Mouse (Mus musculus) MEL (cell line): ENCODE measurements around the gene Hspa1a. TPM values are rescaled to one million over a fixed set of nuclear protein-coding genes. Genes with fewer than 3 reads are reported as not detected.

Experiments used
- DNase-seq: peaks from one replicate; pipeline ENCODE4 v3.0.0; 2011; ENCODE audit warnings: low read depth, low spot score
- H3K27ac ChIP-seq: 2 replicates; pipeline ENCODE4 v1.5.1; 2012; ENCODE audit warnings: low read depth, mild to moderate bottlenecking, control low read depth, low read length, moderate library complexity; ENCODE audit not compliant: control insufficient read depth
- H3K27me3 ChIP-seq, 2 experiments: fragments of 150-350 bp in 1 of 2; sonication (generic) in 1 of 2; 2 replicates each; pipeline ENCODE4 v1.6.1; 2012; ENCODE audit warnings: low read length in 2 of 2, mild to moderate bottlenecking in 2 of 2, improper control_type of control experiment in 1 of 2, moderate library complexity in 1 of 2; ENCODE audit not compliant: insufficient read depth in 2 of 2, control insufficient read depth in 1 of 2
- H3K36me3 ChIP-seq, 2 experiments: 2 replicates each; pipeline ENCODE4 v1.6.1; 2012 to 2014; ENCODE audit warnings: low read length in 2 of 2, improper control_type of control experiment in 1 of 2, inconsistent platforms in 1 of 2, mild to moderate bottlenecking in 1 of 2; ENCODE audit not compliant: insufficient read depth in 2 of 2, control insufficient read depth in 1 of 2
- H3K4me1 ChIP-seq, 2 experiments: fragments of 150-350 bp in 1 of 2; sonication (generic) in 1 of 2; 2 replicates each; pipeline ENCODE4 v1.6.1; 2012; ENCODE audit warnings: low read length in 2 of 2, improper control_type of control experiment in 1 of 2, mild to moderate bottlenecking in 1 of 2; ENCODE audit not compliant: insufficient read depth in 2 of 2, control insufficient read depth in 1 of 2
- H3K4me3 ChIP-seq, 2 experiments: fragments of 150-350 bp in 1 of 2; sonication (generic) in 1 of 2; 2 replicates each; pipeline ENCODE4 v1.5.1; 2012; ENCODE audit warnings: low read depth in 2 of 2, low read length in 2 of 2, mild to moderate bottlenecking in 2 of 2, moderate library complexity in 2 of 2, control low read depth in 1 of 2, improper control_type of control experiment in 1 of 2; ENCODE audit not compliant: control insufficient read depth in 1 of 2, insufficient read depth in 1 of 2
- H3K79me2 ChIP-seq: 2 replicates; pipeline ENCODE4 v1.6.1; 2012; ENCODE audit warnings: mild to moderate bottlenecking, low read length, moderate library complexity; ENCODE audit not compliant: control insufficient read depth, poor library complexity, insufficient read depth
- H3K9ac ChIP-seq: 2 replicates; pipeline ENCODE4 v1.6.1; 2012; ENCODE audit warnings: low read depth, mild to moderate bottlenecking, control low read depth, low read length, moderate library complexity; ENCODE audit not compliant: control insufficient read depth, poor library complexity, severe bottlenecking
- H3K9me3 ChIP-seq: fragments of 150-350 bp; sonication (generic); replicated peaks from 2 replicates; pipeline ENCODE4 v1.6.1; 2012; ENCODE audit warnings: mild to moderate bottlenecking, low read length, improper control_type of control experiment, moderate library complexity; ENCODE audit not compliant: insufficient read depth
- BHLHE40 ChIP-seq: IDR thresholded peaks from 2 replicates; pipeline ENCODE4 v1.6.1; 2012; ENCODE audit warnings: low read depth, mild to moderate bottlenecking, inconsistent platforms, low read length, improper control_type of control experiment, borderline replicate concordance
- CHD1 ChIP-seq: IDR thresholded peaks from 2 replicates; pipeline ENCODE4 v1.6.1; 2012; ENCODE audit warnings: low read depth, mild to moderate bottlenecking, inconsistent platforms, low read length, improper control_type of control experiment
- E2F4 ChIP-seq: IDR thresholded peaks from 2 replicates; pipeline ENCODE4 v1.6.1; 2011; ENCODE audit warnings: low read depth, low read length, improper control_type of control experiment, borderline replicate concordance
- ELF1 ChIP-seq: IDR thresholded peaks from 2 replicates; pipeline ENCODE4 v1.6.1; 2014; ENCODE audit warnings: low read depth, mild to moderate bottlenecking, inconsistent platforms, low read length, improper control_type of control experiment, moderate library complexity
- EP300 ChIP-seq, 2 experiments: IDR thresholded peaks; 2 replicates each; pipeline ENCODE4 v1.6.1; 2011; ENCODE audit warnings: improper control_type of control experiment in 2 of 2, low read length in 2 of 2, low read depth in 1 of 2, mild to moderate bottlenecking in 1 of 2
- JUND ChIP-seq: IDR thresholded peaks from 2 replicates; pipeline ENCODE4 v1.6.1; 2011; ENCODE audit warnings: low read depth, mild to moderate bottlenecking, improper control_type of control experiment, low read length
- MAFK ChIP-seq: IDR thresholded peaks from 2 replicates; pipeline ENCODE4 v1.6.1; 2011; ENCODE audit warnings: low read depth, mild to moderate bottlenecking, low read length, improper control_type of control experiment, borderline replicate concordance
- MAX ChIP-seq: IDR thresholded peaks from 2 replicates; pipeline ENCODE4 v1.6.1; 2011; ENCODE audit warnings: low read length, improper control_type of control experiment
- MAZ ChIP-seq: IDR thresholded peaks from 2 replicates; pipeline ENCODE4 v1.6.1; 2012; ENCODE audit warnings: low read depth, mild to moderate bottlenecking, inconsistent platforms, low read length, improper control_type of control experiment
- MEF2A ChIP-seq: IDR thresholded peaks from 2 replicates; pipeline ENCODE4 v1.6.1; 2014; ENCODE audit warnings: low read depth, mild to moderate bottlenecking, inconsistent platforms, low read length, improper control_type of control experiment; ENCODE audit not compliant: poor library complexity, insufficient replicate concordance, severe bottlenecking; ENCODE audit errors: extremely low read depth
- MYB ChIP-seq: IDR thresholded peaks from 2 replicates; pipeline ENCODE4 v1.6.1; 2011; ENCODE audit warnings: mild to moderate bottlenecking, low read depth, low read length, improper control_type of control experiment
- NRF1 ChIP-seq: IDR thresholded peaks from 2 replicates; pipeline ENCODE4 v1.6.1; 2014; ENCODE audit warnings: low read depth, mild to moderate bottlenecking, inconsistent platforms, low read length, improper control_type of control experiment, moderate library complexity; ENCODE audit not compliant: poor library complexity, insufficient read depth, severe bottlenecking
- POLR2A ChIP-seq, 2 experiments: IDR thresholded peaks; 2 replicates each; pipeline ENCODE4 v1.6.1; 2011 to 2012; ENCODE audit warnings: low read length in 2 of 2, mild to moderate bottlenecking in 2 of 2, control low read depth in 1 of 2, improper control_type of control experiment in 1 of 2, low read depth in 1 of 2, moderate library complexity in 1 of 2; ENCODE audit not compliant: control insufficient read depth in 1 of 2, insufficient read depth in 1 of 2, poor library complexity in 1 of 2
- POLR2AphosphoS2 ChIP-seq: IDR thresholded peaks from 2 replicates; pipeline ENCODE4 v1.6.1; 2011; ENCODE audit warnings: low read length, improper control_type of control experiment
- RCOR1 ChIP-seq: IDR thresholded peaks from 2 replicates; pipeline ENCODE4 v1.6.1; 2012; ENCODE audit warnings: low read depth, mild to moderate bottlenecking, inconsistent platforms, low read length, improper control_type of control experiment
- SMC3 ChIP-seq: IDR thresholded peaks from 2 replicates; pipeline ENCODE4 v1.6.1; 2011; ENCODE audit warnings: low read depth, low read length, improper control_type of control experiment
- TAL1 ChIP-seq: IDR thresholded peaks from 2 replicates; pipeline ENCODE4 v1.6.1; 2012; ENCODE audit warnings: mild to moderate bottlenecking, inconsistent platforms, low read length, moderate library complexity, mixed read lengths
- TBP ChIP-seq: IDR thresholded peaks from 2 replicates; pipeline ENCODE4 v1.8.0; 2011; ENCODE audit warnings: low read depth, low read length, improper control_type of control experiment
- TCF12 ChIP-seq: IDR thresholded peaks from 2 replicates; pipeline ENCODE4 v1.6.1; 2014; ENCODE audit warnings: low read depth, mild to moderate bottlenecking, inconsistent platforms, low read length, improper control_type of control experiment, moderate library complexity
- UBTF ChIP-seq: IDR thresholded peaks from 2 replicates; pipeline ENCODE4 v1.6.1; 2012; ENCODE audit warnings: low read depth, mild to moderate bottlenecking, inconsistent platforms, low read length, improper control_type of control experiment, moderate library complexity, borderline replicate concordance; ENCODE audit not compliant: insufficient read depth
- USF2 ChIP-seq, 2 experiments: IDR thresholded peaks; 2 replicates each; pipeline ENCODE4 v1.6.1; 2011 to 2012; ENCODE audit warnings: improper control_type of control experiment in 2 of 2, low read length in 2 of 2, borderline replicate concordance in 1 of 2, inconsistent platforms in 1 of 2, low read depth in 1 of 2, mild to moderate bottlenecking in 1 of 2; ENCODE audit not compliant: insufficient read depth in 1 of 2
- ZC3H11A ChIP-seq: IDR thresholded peaks from 2 replicates; pipeline ENCODE4 v1.6.1; 2012; ENCODE audit warnings: low read depth, mild to moderate bottlenecking, inconsistent platforms, low read length, improper control_type of control experiment
- polyA plus RNA-seq, 2 experiments: library from polyadenylated mRNA; stranded (reverse) in 1 of 2; unstranded in 1 of 2; fragments of >175 nt in 1 of 2; fragments of >200 nt in 1 of 2; gene quantifications; 2 replicates each; pipeline versions ENCODE4 v1.2.1 to v1.2.4; 2012; ENCODE audit warnings: low replicate concordance in 2 of 2, low read depth in 1 of 2; ENCODE audit not compliant: insufficient read length in 2 of 2, insufficient read depth in 1 of 2, missing spikeins in 1 of 2
- total RNA-seq: library from RNA; depleted of rRNA; stranded (reverse); fragments of 300-350 nt; gene quantifications from 2 replicates; pipeline ENCODE4 v1.2.3, GENCODE M21; 2012

Gene Hspa1a
- total and polyA plus RNA-seq, 3 experiments: not detected

- H3K9ac ChIP-seq: no peak overlapping the region
- H3K27me3 ChIP-seq: no peaks in the 10 kb centered on the region
- TF ChIP-seq MYB (no peak), MAX (no peak), MEF2A (no peak), USF2 (IDR thresholded peaks at IDR 0.05; ENCODE audit: borderline replicate concordance in 1 of 2, insufficient read depth in 1 of 2, low read depth in 1 of 2, low read length in 2 of 2) (no peak), TAL1 (no peak), NRF1 (no peak), JUND (no peak), TBP (no peak), ZC3H11A (no peak)
- no peaks in the 10 kb centered on the region for H3K79me2 ChIP-seq
- no peak overlapping the region for H3K4me3 ChIP-seq
- H3K36me3 ChIP-seq: peaks cover 0 to 9% of the 10 kb centered on the region in 2 experiments; a peak in 3 of 4 replicates
- H3K4me1 ChIP-seq: peaks cover 0 to 13% of the 10 kb centered on the region in 2 experiments; a peak in 3 of 4 replicates
- no peak for DNase-seq
- H3K9me3 ChIP-seq: no peaks in the 10 kb centered on the region
- H3K27ac ChIP-seq: no peak overlapping the region
Measured at GRCm38 (mm10) chr17:35015296-35015695, 43.3 kb upstream of the Hspa1a start.

GRCm38 (mm10) chr17:35013221-35013620, 41.3 kb upstream of the Hspa1a start:
- Histone ChIP-seq H3K9me3 (no peaks in the 10 kb centered on the region), H3K9ac (no peak overlapping the region), H3K27me3 (no peaks in the 10 kb centered on the region), H3K4me3 (no peak overlapping the region), H3K27ac (no peak overlapping the region), H3K36me3 (peaks cover 6 to 9% of the 10 kb centered on the region in 2 experiments), H3K4me1 (peaks cover 0 to 12% of the 10 kb centered on the region in 2 experiments; a peak in 3 of 4 replicates), H3K79me2 (peaks cover 1% of the 10 kb centered on the region; the same call in 1 of the 2 replicates)
- DNase-seq: no peak
- TF ChIP-seq UBTF (no peak), POLR2AphosphoS2 (no peak), MYB (no peak), MEF2A (no peak), TAL1 (no peak), ZC3H11A (no peak), USF2 (IDR thresholded peaks at IDR 0.05; ENCODE audit: borderline replicate concordance in 1 of 2, insufficient read depth in 1 of 2, low read depth in 1 of 2, low read length in 2 of 2) (no peak), MAX (no peak), MAZ (no peak), RCOR1 (no peak), MAFK (no peak), JUND (no peak), EP300 (IDR thresholded peaks at IDR 0.05; ENCODE audit: low read depth in 1 of 2, low read length in 2 of 2) (no peak), BHLHE40 (no peak), SMC3 (no peak), ELF1 (no peak), TCF12 (no peak), POLR2A (IDR thresholded peaks at IDR 0.05; ENCODE audit: control insufficient read depth in 1 of 2, insufficient read depth in 1 of 2, low read depth in 1 of 2, low read length in 2 of 2, poor library complexity in 1 of 2) (no peak), E2F4 (no peak), CHD1 (no peak)
